Mouse (Mus musculus) left cerebral cortex, adult 18-20 months (tissue): ENCODE measurements at regions not wholly inside any gene's neighbourhood (a gene's known extent, or its start where the extent isn't known, plus 50 kb on each side); places are given as distances from the start of the nearest gene placed in this dataset.

ENCODE experiments used
- DNase-seq, 2 experiments: peaks; one replicate each; pipeline ENCODE4 v3.0.0; 2021 to 2022; ENCODE audit warnings: low spot score in 2 of 2, mixed read lengths in 1 of 2

- DNase-seq, result no peak
These were observed 60.9 kb upstream of the Foxa2 start for GRCm38 (mm10) chr2:148107607-148108115.

- DNase-seq, result no peak
These were observed 63.4 kb upstream of the Foxa2 start for GRCm38 (mm10) chr2:148110149-148110548.

GRCm38 (mm10) chr2:148111889-148112288 lies 65.1 kb upstream of the Foxa2 start:
- peak; percentile 13 to 14 for DNase-seq

- no peak for DNase-seq
These were observed 66.4 kb upstream of the Foxa2 start for GRCm38 (mm10) chr2:148113184-148113583.

- no peak for DNase-seq
These were observed 67.8 kb upstream of the Foxa2 start for GRCm38 (mm10) chr2:148114600-148114999.

- DNase-seq, result no peak
These were observed 69.4 kb upstream of the Foxa2 start for GRCm38 (mm10) chr2:148116033-148116790.

- no peak for DNase-seq
These were observed 70.7 kb upstream of the Foxa2 start for GRCm38 (mm10) chr2:148117420-148117819.

GRCm38 (mm10) chr2:148121885-148122876 lies 75.4 kb upstream of the Foxa2 start:
- peak; percentile 49 to 58 for DNase-seq

GRCm38 (mm10) chr2:148123780-148124179 lies 77.0 kb upstream of the Foxa2 start:
- no peak for DNase-seq

GRCm38 (mm10) chr2:148133811-148134210 lies 87.0 kb upstream of the Foxa2 start:
- DNase-seq, result no peak

GRCm38 (mm10) chr2:148141936-148142335 lies 95.2 kb upstream of the Foxa2 start:
- peak in 1 of 2 experiments; percentile 29 for DNase-seq

- DNase-seq, result no peak
These were observed 98.0 kb upstream of the Foxa2 start for GRCm38 (mm10) chr2:148144816-148145215.

- no peak for DNase-seq
These were observed 101.5 kb upstream of the Foxa2 start for GRCm38 (mm10) chr2:148148272-148148671.

GRCm38 (mm10) chr2:148149426-148149825 lies 102.7 kb upstream of the Foxa2 start:
- no peak for DNase-seq

GRCm38 (mm10) chr2:148153513-148154271 lies 106.9 kb upstream of the Foxa2 start:
- DNase-seq, result no peak

GRCm38 (mm10) chr2:148156122-148156521 lies 109.4 kb upstream of the Foxa2 start:
- DNase-seq, result no peak

GRCm38 (mm10) chr2:148159028-148159600 lies 112.3 kb upstream of the Foxa2 start:
- no peak for DNase-seq

- DNase-seq, result peak in 1 of 2 experiments; percentile 31
These were observed 114.2 kb upstream of the Foxa2 start for GRCm38 (mm10) chr2:148160997-148161396.

- peak; percentile 28 to 39 for DNase-seq
These were observed 115.2 kb upstream of the Foxa2 start for GRCm38 (mm10) chr2:148161966-148162365.

GRCm38 (mm10) chr2:148162562-148162961 lies 115.8 kb upstream of the Foxa2 start:
- no peak for DNase-seq

- no peak for DNase-seq
These were observed 124.3 kb upstream of the Foxa2 start for GRCm38 (mm10) chr2:148171113-148171512.
